In the genomic region with DNA sequence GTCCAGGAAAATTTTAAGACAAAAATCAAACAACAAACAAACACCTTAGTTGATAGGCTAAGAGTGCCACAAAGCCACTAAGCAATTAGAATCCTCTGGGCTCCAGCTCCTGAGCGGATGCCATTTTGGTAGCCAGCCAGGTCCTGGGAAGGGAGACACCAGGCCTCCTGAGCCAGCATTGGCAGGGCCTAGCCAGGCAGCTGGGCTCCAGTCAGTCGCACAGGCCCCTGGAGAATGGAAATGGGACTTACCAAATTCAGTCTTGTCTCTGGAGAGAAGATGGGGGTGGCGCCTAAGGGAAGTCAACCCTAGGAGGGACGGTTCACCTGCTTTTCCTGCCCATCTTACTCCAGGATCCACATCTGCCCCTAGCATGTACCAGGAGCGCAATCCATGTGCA, we compare ENCODE assay signal across 9 mouse cellular contexts. TPM values are rescaled to one million over a fixed set of nuclear protein-coding genes. Genes with fewer than 3 reads are reported as not detected.
DNase-seq lines count a peak whose midpoint lies in the region; ATAC-seq and TF ChIP-seq lines count a peak whose summit lies in the region.
"Had no signal": no experiment of that assay in that cellular context is flagged by ENCODE, and none has a peak within 500 bp of the region (broad histone marks: within the 10 kb centered on the region; RNA-seq: fewer than 3 reads in every experiment).

No protein-coding gene starts in this region.

- no peak for TF ChIP-seq POLR2A in kidney, adult 2 months (IDR thresholded peaks at IDR 0.05; ENCODE audit: low read depth, low read length)

- peak; percentile 71 for DNase-seq in kidney, adult 2 months
- peak; percentile 79 for DNase-seq in adrenal gland, postnatal 14 days
- peak; percentile 78 to 87 for DNase-seq in cerebellum, postnatal 25 days
- DNase-seq in heart, postnatal 4 days: peak; percentile 76
- peak; percentile 77 for DNase-seq in skeletal muscle tissue, adult 2 months (ENCODE audit: low read depth, low spot score)
- DNase-seq in embryo, embryonic 10 days (ENCODE audit: low spot score): no peak
- DNase-seq in urinary bladder, postnatal 10 days (ENCODE audit: low spot score): no peak

- no peaks in the 10 kb centered on the region for H3K4me1 ChIP-seq in kidney, adult 2 months (ENCODE audit: control insufficient read depth, insufficient read depth, low read length)
- no peaks in the 10 kb centered on the region for H3K4me1 ChIP-seq in kidney, embryonic 14.5 days (ENCODE audit: control insufficient read depth, insufficient read depth, low read length)

- no peaks in the 10 kb centered on the region for H3K36me3 ChIP-seq in kidney, adult 2 months (ENCODE audit: control insufficient read depth, insufficient read depth, low read length)
- H3K36me3 ChIP-seq in kidney, embryonic 14.5 days (ENCODE audit: control insufficient read depth, insufficient read depth, low read length): no peaks in the 10 kb centered on the region

- TF ChIP-seq CTCF in kidney, adult 2 months (conservative IDR thresholded peaks at IDR 0.05; ENCODE audit: insufficient read depth, insufficient read length, low read depth, low read length): no peak

- H3K27ac ChIP-seq in kidney, adult 2 months (ENCODE audit: insufficient read depth, low read depth, low read length): no peak overlapping the region
- no peak overlapping the region for H3K27ac ChIP-seq in kidney, embryonic 14.5 days (ENCODE audit: low read depth, low read length)

- no peaks in the 10 kb centered on the region for H3K27me3 ChIP-seq in kidney, adult 2 months (replicated peaks; ENCODE audit: control insufficient read depth, insufficient read depth, low read length)
- no peaks in the 10 kb centered on the region for H3K27me3 ChIP-seq in kidney, embryonic 14.5 days (ENCODE audit: control insufficient read depth, insufficient read depth, low read length)
- H3K27me3 ChIP-seq: Patski had no signal

- H3K4me2 ChIP-seq in kidney, embryonic 14.5 days (replicated peaks; ENCODE audit: low read depth, low read length): no peak overlapping the region

- no peaks in the 10 kb centered on the region for H3K9me3 ChIP-seq in kidney, embryonic 14.5 days (ENCODE audit: control insufficient read depth, low read length)

- ATAC-seq in kidney, embryonic 14.5 days (ENCODE audit: low FRiP score, low TSS enrichment): no peak
- ATAC-seq: Patski had no signal

- no peak overlapping the region for H3K9ac ChIP-seq in kidney, embryonic 14.5 days (ENCODE audit: low read depth, low read length)

- H3K4me3 ChIP-seq in kidney, adult 2 months (ENCODE audit: insufficient read depth, low read depth, low read length): no peak overlapping the region
- no peak overlapping the region for H3K4me3 ChIP-seq in kidney, embryonic 14.5 days (ENCODE audit: low read length)

- 80% methylated on average over 5 of the region's 5 CpGs for WGBS in kidney, adult 2 months
- WGBS in kidney, embryonic 14.5 days: 91% methylated on average over 5 of the region's 5 CpGs

RNA-seq across cellular contexts. Expression of a gene that starts 54.3 kb away (rescaled TPM):
- polyA plus RNA-seq in kidney, adult 2 months (2012; rRNA removed): 26.4 and 31.4 TPM in 2 replicates
- polyA plus RNA-seq in kidney, embryonic 14.5 days (2014; fragmentation: Nextera tagmentation; extraction: Ambion mirVana): 7.2 and 9.2 TPM in 2 replicates
- total RNA-seq in adrenal gland, postnatal 14 days (2021): 33.6 and 48.4 TPM in 2 replicates
- total RNA-seq in heart, postnatal 4 days (2021): 10 to 100 TPM; 26.2 to 29.0 TPM

Comparison
In these comparisons a context has a peak if more than half of its experiments do, and no peak if none do; other contexts are left out.
1. DNase-seq: peak in kidney, adult 2 months (single experiment), adrenal gland, postnatal 14 days (single experiment), cerebellum, postnatal 25 days (2 of 2), heart, postnatal 4 days (single experiment) and skeletal muscle tissue, adult 2 months (single experiment); none in embryo, embryonic 10 days (single experiment) and urinary bladder, postnatal 10 days (single experiment).